Mouse (Mus musculus) adrenal gland, postnatal 4 days (tissue): ENCODE results near the gene Mxd4. TPM values are rescaled to one million over a fixed set of nuclear protein-coding genes. Genes with fewer than 3 reads are reported as not detected.
A peak's percentile ranks its signal among the peaks of the same experiment; 100 is the strongest.

Experiments used
- DNase-seq, 2 experiments: peaks; one replicate each; pipeline ENCODE4 v3.0.0; 2021 to 2022; ENCODE audit warnings: low spot score in 2 of 2, mixed read lengths in 2 of 2
- total RNA-seq, 2 experiments: library from RNA; stranded (reverse); gene quantifications; 2 replicates each; pipeline ENCODE4 v1.2.3; 2021

Gene Mxd4
- total RNA-seq, 2 experiments from 2014 or later: 145 to 158 TPM

DNA sequence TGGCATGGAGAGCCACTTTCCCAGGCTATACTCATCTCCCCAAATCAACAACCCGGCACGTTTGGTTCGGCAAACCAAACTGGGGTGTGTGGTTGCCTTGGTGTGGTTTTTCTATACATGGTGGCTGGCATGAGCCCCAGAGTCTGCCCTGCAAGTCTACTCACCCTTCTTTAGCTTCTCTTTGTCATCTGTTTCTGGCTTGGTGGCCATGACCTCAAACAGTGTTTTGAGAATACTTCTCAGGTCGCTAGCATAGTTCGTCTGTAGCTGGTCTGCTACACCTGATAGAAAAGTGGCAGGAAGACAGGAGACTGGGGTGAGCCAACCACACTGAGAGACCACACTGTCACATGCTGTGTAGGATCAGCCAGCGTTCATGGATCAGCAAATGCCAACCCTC lies 11.1 kb upstream of the Mxd4 start:
- DNase-seq: no peak

DNA sequence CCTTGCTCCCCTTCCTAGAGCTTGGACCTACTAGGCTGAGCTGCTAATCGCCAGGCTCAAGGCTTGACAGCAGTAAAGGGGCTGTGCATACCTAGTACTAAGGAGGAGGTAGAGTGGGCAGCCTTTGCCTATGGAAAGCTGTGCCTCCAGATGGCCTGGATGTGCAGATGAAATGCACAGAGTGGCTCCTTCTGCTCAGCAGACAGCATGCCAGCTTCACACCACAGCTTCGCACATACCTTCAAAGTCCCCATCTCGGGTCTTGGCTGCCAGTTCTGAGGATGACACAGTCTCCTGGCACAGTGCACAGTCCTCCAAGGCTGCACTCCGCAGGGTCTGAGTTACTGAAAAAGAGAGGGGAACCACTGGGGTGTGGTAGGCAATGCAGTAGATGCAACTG lies 9.7 kb upstream of the Mxd4 start:
- no peak for DNase-seq

DNA sequence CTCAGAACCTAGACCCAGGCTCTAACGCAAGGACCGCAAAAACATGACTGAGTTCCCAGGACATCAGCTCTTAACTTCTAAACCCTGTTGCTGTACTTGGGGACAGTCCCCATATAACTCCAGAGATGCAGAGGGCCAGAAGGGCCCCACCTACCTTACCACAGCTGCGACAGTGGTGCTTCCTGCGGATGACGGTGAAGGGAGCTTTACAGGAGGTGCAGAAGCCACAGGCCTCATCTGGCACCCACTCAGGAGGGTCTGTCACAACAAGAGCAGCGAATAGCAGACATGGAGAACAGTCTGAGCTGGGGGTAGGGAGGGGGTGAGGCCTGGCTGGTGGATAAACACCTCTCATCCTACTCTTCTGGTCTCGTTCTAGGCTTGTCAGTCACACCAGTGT lies 8.9 kb upstream of the Mxd4 start:
- DNase-seq: no peak

- no peak for DNase-seq
Observed at GRCm38 (mm10) chr5:34195786-34196185, 8.3 kb upstream of the Mxd4 start.

DNA sequence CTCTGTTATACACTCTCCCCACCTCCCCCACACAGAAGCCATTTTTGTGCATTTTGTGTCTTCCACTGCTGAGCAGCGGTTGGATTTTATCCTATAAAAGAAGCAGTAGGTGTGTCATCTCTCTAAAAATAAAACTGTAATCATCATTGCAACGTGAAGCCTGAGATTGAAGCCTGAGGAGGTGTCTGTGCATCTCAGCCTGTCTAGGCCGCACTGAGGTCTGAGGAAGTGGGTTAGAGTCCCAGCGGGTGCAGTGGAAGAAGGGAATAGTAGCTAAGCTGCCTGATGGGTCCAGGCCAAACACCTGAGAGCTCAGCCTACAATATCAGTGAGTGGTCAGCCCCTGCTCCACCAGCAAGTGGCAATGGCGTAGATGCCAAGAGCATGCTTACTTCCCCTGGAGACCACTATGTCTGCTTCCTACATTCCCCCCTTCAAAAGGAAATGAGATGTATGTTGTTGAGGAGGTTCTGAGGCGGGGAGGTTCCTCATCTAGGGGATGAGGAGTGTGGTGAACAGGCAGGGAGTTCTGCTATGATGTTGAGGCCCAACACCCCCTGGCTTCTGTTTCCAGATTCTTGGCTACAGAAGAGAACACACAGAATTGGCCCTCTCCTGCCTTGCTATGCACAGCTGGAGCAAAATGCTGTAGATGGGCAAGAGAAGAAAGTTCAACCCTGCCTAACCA lies 7.6 kb upstream of the Mxd4 start:
- DNase-seq: no peak

GRCm38 (mm10) chr5:34194426-34194825 lies 6.9 kb upstream of the Mxd4 start:
- no peak for DNase-seq

- no peak for DNase-seq
Observed at GRCm38 (mm10) chr5:34191843-34192242, 4.3 kb upstream of the Mxd4 start.

DNA sequence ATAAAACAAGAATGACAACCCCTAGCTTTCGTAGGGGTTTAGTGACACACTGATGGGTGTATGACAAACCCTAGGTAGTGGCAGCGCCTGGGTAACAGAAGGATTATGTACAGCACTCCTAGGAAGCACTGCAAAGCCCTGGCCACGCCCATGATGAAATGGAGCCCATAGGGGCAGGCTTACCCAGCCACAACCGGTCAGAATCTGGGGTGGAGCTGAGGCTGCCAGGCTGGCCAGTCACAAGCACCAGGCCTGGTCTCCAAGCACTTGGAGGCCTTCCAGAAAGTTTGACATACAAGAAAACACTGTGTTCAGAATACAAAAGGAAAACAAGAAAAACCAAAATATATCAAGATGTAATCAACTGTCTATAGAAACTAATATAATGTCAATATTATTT lies 3.5 kb upstream of the Mxd4 start:
- DNase-seq: no peak

GRCm38 (mm10) chr5:34189521-34189920 lies 2.0 kb upstream of the Mxd4 start:
- DNase-seq: no peak

- DNase-seq: no peak
Observed at GRCm38 (mm10) chr5:34188856-34189255, 1.3 kb upstream of the Mxd4 start.

DNA sequence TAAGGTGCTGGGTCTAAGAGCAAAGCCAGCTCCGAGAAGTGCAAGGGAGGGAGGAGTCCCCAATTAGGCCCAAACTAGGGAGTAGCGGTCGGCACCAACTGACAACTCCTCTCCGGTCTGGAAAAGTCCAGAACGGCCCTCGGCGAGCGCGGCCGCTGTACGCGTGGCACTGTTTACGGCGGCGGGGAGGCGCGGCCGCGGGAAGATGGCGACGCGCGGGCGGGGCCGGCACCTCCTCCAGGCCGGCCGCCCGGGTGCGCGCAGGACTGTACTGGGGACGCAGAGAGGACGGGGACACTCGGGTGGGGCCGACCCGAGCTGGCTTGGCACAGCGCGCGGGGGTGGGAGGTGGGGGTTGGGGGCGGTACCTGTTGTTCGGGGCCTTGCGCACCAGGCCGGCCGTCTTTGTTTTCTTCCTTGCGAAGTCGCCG lies 544 bp downstream of the Mxd4 start:
- no peak for DNase-seq

DNA sequence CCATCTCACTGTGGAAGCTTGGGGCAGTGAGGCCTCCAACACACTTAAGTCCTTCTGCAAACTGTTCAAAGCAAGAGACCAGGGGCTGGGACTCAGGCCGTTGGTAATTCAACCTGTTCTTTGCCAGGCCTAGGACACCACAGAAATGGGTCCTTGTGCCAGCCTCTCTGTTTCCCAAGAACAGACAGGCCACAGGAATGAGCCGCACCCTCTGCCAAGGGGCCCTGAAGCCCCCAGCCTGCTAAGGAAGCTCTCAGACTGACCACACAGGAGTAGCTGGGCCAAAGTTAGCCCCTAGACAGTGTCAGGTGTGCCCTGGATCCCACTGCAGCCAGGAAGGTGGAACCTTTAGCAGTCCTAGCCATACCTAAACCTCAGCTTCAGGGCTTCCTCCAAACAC lies 1.1 kb downstream of the Mxd4 start:
- no peak for DNase-seq

DNA sequence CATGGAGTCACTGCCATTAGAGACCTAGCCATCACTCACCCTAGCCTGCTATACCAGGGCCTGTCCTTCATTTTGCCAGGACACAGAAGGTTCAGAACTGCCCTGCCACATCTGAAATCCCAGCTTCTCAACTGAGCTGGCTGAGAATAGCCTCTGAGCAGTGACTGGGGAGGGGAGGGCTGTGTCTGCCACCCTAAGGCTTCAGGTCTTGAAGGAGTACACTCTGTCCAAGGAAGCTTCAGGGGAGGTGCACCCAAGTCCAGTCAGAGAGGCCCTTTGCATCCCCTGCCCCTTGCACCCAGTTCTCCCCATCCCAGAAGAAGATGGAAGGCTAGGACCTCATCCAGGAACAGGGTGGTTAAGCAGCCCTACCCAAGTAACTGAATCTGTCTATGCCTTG lies 1.7 kb downstream of the Mxd4 start:
- no peak for DNase-seq

DNA sequence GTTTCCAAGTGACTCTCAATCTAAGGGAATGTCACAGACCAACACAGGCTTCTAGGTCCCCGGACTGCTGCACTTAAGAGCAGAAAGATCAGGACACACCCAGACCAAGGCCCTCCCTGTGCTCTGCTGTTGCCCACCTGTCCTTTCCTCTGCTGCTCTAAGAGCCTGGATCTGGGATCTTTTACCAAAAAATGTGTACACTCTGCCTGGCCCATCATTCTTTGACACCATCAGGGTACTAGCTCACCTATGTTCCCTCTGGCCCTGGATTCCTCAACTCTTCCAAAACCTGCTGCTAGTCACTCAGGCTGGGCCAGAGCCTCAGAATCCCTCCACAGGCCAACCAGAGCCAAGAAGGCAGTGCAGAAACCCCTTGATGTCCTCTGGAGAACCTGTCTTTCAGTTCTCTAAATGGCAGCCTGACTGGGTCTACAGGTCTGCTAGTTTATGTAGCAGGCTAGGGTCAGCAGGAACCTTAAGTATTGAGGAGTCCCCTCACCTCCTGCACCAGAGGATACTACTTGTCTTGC lies 2.4 kb downstream of the Mxd4 start:
- DNase-seq: peak in 1 of 2 experiments; percentile 1

GRCm38 (mm10) chr5:34183976-34184375 lies 3.5 kb downstream of the Mxd4 start:
- no peak for DNase-seq

- DNase-seq: no peak
Observed at GRCm38 (mm10) chr5:34183156-34183880, 4.2 kb downstream of the Mxd4 start.

- peak in 1 of 2 experiments; percentile 4 for DNase-seq
Observed at GRCm38 (mm10) chr5:34182486-34182885, 5.0 kb downstream of the Mxd4 start.

- no peak for DNase-seq
Observed at GRCm38 (mm10) chr5:34177821-34178220, 9.7 kb downstream of the Mxd4 start.

- no peak for DNase-seq
Observed at GRCm38 (mm10) chr5:34177091-34177490, 10.4 kb downstream of the Mxd4 start.

GRCm38 (mm10) chr5:34176691-34177090 lies 10.8 kb downstream of the Mxd4 start:
- peak in 1 of 2 experiments; percentile 1 for DNase-seq

DNA sequence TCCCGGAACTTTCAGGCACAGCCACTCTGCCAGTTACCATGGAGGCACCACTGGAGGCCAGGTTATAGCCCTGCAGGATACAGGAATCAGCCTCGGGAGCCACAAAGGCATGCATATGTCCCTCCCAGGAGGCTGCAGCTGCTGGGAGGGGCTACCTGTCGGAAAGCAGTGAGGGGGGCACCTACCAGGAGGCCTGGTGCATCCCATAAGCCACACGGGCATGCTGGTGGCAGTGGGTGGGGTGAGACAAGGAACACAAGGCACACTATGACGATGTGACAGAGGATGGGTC lies 12.2 kb downstream of the Mxd4 start:
- DNase-seq: no peak

GRCm38 (mm10) chr5:34174550-34175402 lies 12.7 kb downstream of the Mxd4 start:
- DNase-seq: no peak
